Mouse (Mus musculus) embryo, embryonic 11 days (tissue): ENCODE measurements around the gene Tmem230.
"Not testable (repeated sequence)": the region's sequence is repeated elsewhere in the genome, so short reads cannot be mapped to it uniquely, and the experiment has no call there.

Source experiments
- DNase-seq: peaks from one replicate; pipeline ENCODE4 v3.0.0-alpha.2; 2015

Tmem230 gene

GRCm38 (mm10) chr2:132270331-132270951, 22.8 kb upstream of the Tmem230 start:
- no peak for DNase-seq

GRCm38 (mm10) chr2:132269217-132269616, 21.6 kb upstream of the Tmem230 start:
- DNase-seq, result no peak

- no peak for DNase-seq
These were observed 18.5 kb upstream of the Tmem230 start for GRCm38 (mm10) chr2:132266086-132266485.

- DNase-seq, result no peak
These were observed 17.6 kb upstream of the Tmem230 start for GRCm38 (mm10) chr2:132265196-132265595.

GRCm38 (mm10) chr2:132264266-132264710, 16.7 kb upstream of the Tmem230 start:
- no peak for DNase-seq

GRCm38 (mm10) chr2:132263421-132264265, 16.0 kb upstream of the Tmem230 start:
- peak; percentile 54 for DNase-seq

- peak; percentile 100 for DNase-seq
These were observed 15.3 kb upstream of the Tmem230 start, which contains the start of gene Cds2 for GRCm38 (mm10) chr2:132262879-132263398. Gene Cds2 (plus strand): TSS chr2:132263148.

GRCm38 (mm10) chr2:132262175-132262574, 14.6 kb upstream of the Tmem230 start:
- no peak for DNase-seq

GRCm38 (mm10) chr2:132260601-132261000, 13.0 kb upstream of the Tmem230 start:
- DNase-seq, result no peak

GRCm38 (mm10) chr2:132257350-132258068, 9.9 kb upstream of the Tmem230 start:
- no peak for DNase-seq

GRCm38 (mm10) chr2:132253603-132254002, 6.0 kb upstream of the Tmem230 start:
- no peak for DNase-seq

GRCm38 (mm10) chr2:132252542-132253528, 5.2 kb upstream of the Tmem230 start, which contains the start of gene Pcna:
Gene Pcna (minus strand): TSS chr2:132253314.
- DNase-seq, result peak; percentile 99

- DNase-seq, result no peak
These were observed 4.3 kb upstream of the Tmem230 start for GRCm38 (mm10) chr2:132251911-132252310.

- no peak for DNase-seq
These were observed 4.2 kb downstream of the Tmem230 start for GRCm38 (mm10) chr2:132243370-132243769.

GRCm38 (mm10) chr2:132240457-132240856, 7.2 kb downstream of the Tmem230 start:
- peak; percentile 69 for DNase-seq

GRCm38 (mm10) chr2:132239434-132239833, 8.2 kb downstream of the Tmem230 start:
- DNase-seq, result not testable (repeated sequence)

GRCm38 (mm10) chr2:132235975-132236374, 11.6 kb downstream of the Tmem230 start:
- no peak for DNase-seq

- DNase-seq, result no peak
These were observed 12.3 kb downstream of the Tmem230 start for GRCm38 (mm10) chr2:132235291-132235690.

- no peak for DNase-seq
These were observed 13.4 kb downstream of the Tmem230 start for GRCm38 (mm10) chr2:132233985-132234765.

GRCm38 (mm10) chr2:132232413-132232945, 15.1 kb downstream of the Tmem230 start:
- no peak for DNase-seq

- no peak for DNase-seq
These were observed 23.2 kb downstream of the Tmem230 start for GRCm38 (mm10) chr2:132224359-132224758.
